Mouse (Mus musculus) gastrocnemius, adult 18-20 months (tissue): Measurements from ENCODE around the gene Ddrgk1. TPM values are rescaled to one million over a fixed set of nuclear protein-coding genes. Genes with fewer than 3 reads are reported as not detected.

Source experiments
- total RNA-seq, 2 experiments: library from RNA; stranded (reverse); gene quantifications; 2 replicates each; pipeline ENCODE4 v1.2.3; 2021

The Ddrgk1 gene
- total RNA-seq, 2 experiments from 2014 or later: 117 to 118 TPM

Other genes starting within 250 kb of the Ddrgk1 start
- gene Vps16, start 240.3 kb downstream of the Ddrgk1 start, total RNA-seq: 10 to 100 TPM; 17.6 to 19.2 TPM
- gene Pced1a, start 240.0 kb downstream of the Ddrgk1 start, total RNA-seq: 1 to 10 TPM; 4.2 to 4.8 TPM
- gene Ptpra, start 214.4 kb downstream of the Ddrgk1 start, total RNA-seq: 10 to 100 TPM; 14.8 to 18.9 TPM
- 10 to 100 TPM; 45.8 to 46.0 TPM for gene Mrps26, start 100.9 kb downstream of the Ddrgk1 start, total RNA-seq
- gene Oxt, start 88.5 kb downstream of the Ddrgk1 start, total RNA-seq: not detected
- not detected for gene Avp, start 82.1 kb downstream of the Ddrgk1 start, total RNA-seq
- gene Fastkd5, start 34.6 kb downstream of the Ddrgk1 start, total RNA-seq: 1 to 10 TPM; 5.8 to 6.2 TPM
- gene Ubox5, start 34.6 kb downstream of the Ddrgk1 start, total RNA-seq: 1 to 10 TPM; 5.2 TPM
- gene Lzts3, start 21.9 kb downstream of the Ddrgk1 start, total RNA-seq: 1 to 10 TPM; 2.3 to 3.2 TPM
- gene Itpa, start 3.0 kb upstream of the Ddrgk1 start, total RNA-seq: 10 to 100 TPM; 11.5 to 12.7 TPM
- not detected for gene Slc4a11, start 32.9 kb upstream of the Ddrgk1 start, total RNA-seq
- 1 to 10 TPM; 2.2 to 5.1 TPM for gene 4930402H24Rik, start 241.7 kb upstream of the Ddrgk1 start, total RNA-seq
- gene Atrn, start 241.8 kb upstream of the Ddrgk1 start, total RNA-seq: 10 to 100 TPM; 12.0 to 12.7 TPM